Mouse (Mus musculus): ENCODE measurements around the gene Scn11a. TPM values are rescaled to one million over a fixed set of nuclear protein-coding genes. Genes with fewer than 3 reads are reported as not detected.

Gene Scn11a
- polyA plus RNA-seq, 1 experiment, result 0.01 TPM

DNA sequence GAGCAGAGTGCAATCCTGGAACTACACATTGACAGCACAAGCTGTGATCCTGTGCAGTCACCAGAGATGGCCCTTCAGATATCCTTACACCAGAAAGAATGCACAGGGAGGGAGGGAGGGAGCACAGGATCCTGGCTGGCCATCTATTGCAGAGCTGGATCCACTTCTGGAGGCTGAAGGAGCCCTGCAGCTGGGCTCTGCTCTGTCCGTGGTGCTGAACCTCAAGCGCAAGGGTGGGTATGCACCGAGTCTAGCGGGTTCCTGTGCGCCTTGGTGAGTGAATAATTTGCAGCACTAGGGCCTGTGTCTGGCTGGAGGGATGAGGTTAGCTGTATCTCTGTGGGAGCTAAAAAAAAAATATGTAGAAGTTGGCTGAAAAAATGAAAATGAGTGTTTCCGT, 118.6 kb downstream of the Scn11a start:
- H3K4me3 ChIP-seq (ENCODE audit: insufficient read depth, poor library complexity, severe bottlenecking), result no peak overlapping the region
- no peak overlapping the region for H3ac ChIP-seq (ENCODE audit: control insufficient read depth, insufficient read length, low read depth)
- H3K27me3 ChIP-seq (ENCODE audit: control insufficient read depth, insufficient read depth, insufficient read length), result no peaks in the 10 kb centered on the region
- no peaks in the 10 kb centered on the region for H3K79me2 ChIP-seq (ENCODE audit: control insufficient read depth, insufficient read depth)
- TF ChIP-seq CEBPB (IDR thresholded peaks at IDR 0.05; ENCODE audit: low read depth), result no peak
- no peak for TF ChIP-seq USF1 (IDR thresholded peaks at IDR 0.05; ENCODE audit: low read depth)
- TF ChIP-seq FOSL1 (IDR thresholded peaks at IDR 0.05; ENCODE audit: insufficient read depth, low read length, poor library complexity, severe bottlenecking), result no peak
- TF ChIP-seq MYOG (IDR thresholded peaks at IDR 0.05; ENCODE audit: control insufficient read depth, extremely low read depth, insufficient read length), result no peak
- no peaks in the 10 kb centered on the region for H3K79me3 ChIP-seq (ENCODE audit: low read depth)
- H3K36me3 ChIP-seq (ENCODE audit: control insufficient read depth, insufficient read depth), result no peaks in the 10 kb centered on the region

Other genes with a start within 250 kb of the Scn11a start
- gene Scn5a, start 246.4 kb downstream of the Scn11a start, polyA plus RNA-seq (2012; fragmentation: generic; extraction: Trizol), result 13.6 TPM
- 0.09 TPM for gene Scn10a, start 106.1 kb downstream of the Scn11a start, polyA plus RNA-seq (2012; fragmentation: generic; extraction: Trizol)
- gene Wdr48, start 69.4 kb upstream of the Scn11a start, polyA plus RNA-seq (2012; fragmentation: generic; extraction: Trizol), result 16.8 TPM
- 11.0 TPM for gene Gorasp1, start 112.1 kb upstream of the Scn11a start, polyA plus RNA-seq (2012; fragmentation: generic; extraction: Trizol)
- 0.06 TPM for gene Ttc21a, start 112.2 kb upstream of the Scn11a start, polyA plus RNA-seq (2012; fragmentation: generic; extraction: Trizol)
- 21.2 TPM for gene Csrnp1, start 159.2 kb upstream of the Scn11a start, polyA plus RNA-seq (2012; fragmentation: generic; extraction: Trizol)
- 3.5 TPM for gene Xirp1, start 198.1 kb upstream of the Scn11a start, polyA plus RNA-seq (2012; fragmentation: generic; extraction: Trizol)
- 0.04 TPM for gene Cx3cr1, start 244.4 kb upstream of the Scn11a start, polyA plus RNA-seq (2012; fragmentation: generic; extraction: Trizol)